20 mouse cellular contexts compared by ENCODE assay signal in genomic region chr4:120516907-120517306, GRCm38 (mm10). TPM values are rescaled to one million over a fixed set of nuclear protein-coding genes. Genes with fewer than 3 reads are reported as not detected.
DNase-seq lines count a peak whose midpoint lies in the region; ATAC-seq and TF ChIP-seq lines count a peak whose summit lies in the region.
"Had no signal": no experiment of that assay in that cellular context is flagged by ENCODE, and none has a peak within 500 bp of the region (broad histone marks: within the 10 kb centered on the region; RNA-seq: fewer than 3 reads in every experiment).

No protein-coding gene starts in this region.

- no peak for TF ChIP-seq POLR2A in ES-Bruce4 (IDR thresholded peaks at IDR 0.05; ENCODE audit: insufficient read depth, low read length)
- TF ChIP-seq POLR2A in small intestine, adult 2 months (IDR thresholded peaks at IDR 0.05; ENCODE audit: low read depth, low read length): no peak

- peaks cover 28% of the 10 kb centered on the region; the same call in 1 of the 2 replicates for H3K36me3 ChIP-seq in kidney, postnatal 0 days (ENCODE audit: insufficient read depth, low read length)
- H3K36me3 ChIP-seq in ES-Bruce4 (ENCODE audit: control insufficient read depth, insufficient read depth, low read length, poor library complexity, severe bottlenecking): no peaks in the 10 kb centered on the region; the same call in 1 of the 2 replicates
- peaks cover 59% of the 10 kb centered on the region for H3K36me3 ChIP-seq in embryonic facial prominence, embryonic 15.5 days
- H3K36me3 ChIP-seq in small intestine, adult 2 months (ENCODE audit: control insufficient read depth, insufficient read depth, low read length): peaks cover 4% of the 10 kb centered on the region; the same call in 1 of the 2 replicates

- no peak overlapping the region for H3K4me2 ChIP-seq in kidney, postnatal 0 days (ENCODE audit: low read length)
- H3K4me2 ChIP-seq in embryonic facial prominence, embryonic 15.5 days (replicated peaks): no peak overlapping the region
- H3K4me2 ChIP-seq: forebrain, embryonic 13.5 days; limb, embryonic 12.5 days; liver, embryonic 12.5 days had no signal

- no peak for TF ChIP-seq EP300 in ES-Bruce4 (IDR thresholded peaks at IDR 0.05; ENCODE audit: insufficient read depth, low read depth, low read length)

- no peak overlapping the region for H3K4me3 ChIP-seq in kidney, postnatal 0 days (replicated peaks; ENCODE audit: low read depth, low read length)
- H3K4me3 ChIP-seq in ES-Bruce4 (ENCODE audit: low read depth, low read length): no peak overlapping the region
- H3K4me3 ChIP-seq in embryonic facial prominence, embryonic 15.5 days (replicated peaks): no peak overlapping the region
- peak overlapping the region; percentile 55 for H3K4me3 ChIP-seq in small intestine, adult 2 months (ENCODE audit: low read depth, low read length)
- H3K4me3 ChIP-seq: erythroblast, embryonic 14.5 days; forebrain, embryonic 13.5 days; heart, embryonic 10.5 days; limb, embryonic 12.5 days; liver, embryonic 12.5 days had no signal

- H3K9me3 ChIP-seq in kidney, postnatal 0 days (replicated peaks; ENCODE audit: low read length): no peaks in the 10 kb centered on the region
- no peaks in the 10 kb centered on the region for H3K9me3 ChIP-seq in ES-Bruce4 (replicated peaks; ENCODE audit: control insufficient read depth, insufficient read depth, low read length, poor library complexity, severe bottlenecking)
- no peaks in the 10 kb centered on the region for H3K9me3 ChIP-seq in embryonic facial prominence, embryonic 15.5 days (replicated peaks)
- H3K9me3 ChIP-seq: forebrain, embryonic 13.5 days; heart, embryonic 10.5 days; limb, embryonic 12.5 days; liver, embryonic 12.5 days had no signal

- no peak for DNase-seq in kidney, postnatal 0 days (ENCODE audit: low spot score)
- no peak for DNase-seq in kidney, postnatal 25 days
- DNase-seq in cerebellum, adult 18-20 months: no peak
- DNase-seq in cerebellum, adult 9-10 months: no peak
- DNase-seq: adrenal gland, postnatal 10 days; cerebellum, postnatal 25 days; embryo, embryonic 11 days; gastrocnemius, postnatal 36 days; retina, postnatal 1 day; thymus, postnatal 25 days had no signal

- H3K9ac ChIP-seq in kidney, postnatal 0 days (ENCODE audit: low read depth, low read length): no peak overlapping the region
- no peak overlapping the region for H3K9ac ChIP-seq in ES-Bruce4 (ENCODE audit: low read depth, poor library complexity, severe bottlenecking)
- no peak overlapping the region for H3K9ac ChIP-seq in embryonic facial prominence, embryonic 15.5 days
- H3K9ac ChIP-seq: forebrain, embryonic 13.5 days; limb, embryonic 12.5 days; liver, embryonic 12.5 days had no signal

- 80% methylated on average over 7 of the region's 7 CpGs for WGBS in kidney, postnatal 0 days
- WGBS in embryonic facial prominence, embryonic 15.5 days: 87% methylated on average over 7 of the region's 7 CpGs
- 23% methylated on average over 7 of the region's 7 CpGs for WGBS in small intestine, adult 2 months

- ATAC-seq in kidney, postnatal 0 days (replicated peaks; ENCODE audit: low FRiP score, low read depth): no peak
- ATAC-seq in embryonic facial prominence, embryonic 15.5 days (ENCODE audit: insufficient number of reproducible peaks, low FRiP score, low TSS enrichment, low read depth): no peak
- ATAC-seq: activated CD4-positive, CD25-positive, alpha-beta regulatory T cell, adult 4 months; forebrain, embryonic 13.5 days; liver, embryonic 12.5 days had no signal

- H3K27me3 ChIP-seq in kidney, postnatal 0 days (ENCODE audit: insufficient read depth, low read length): no peaks in the 10 kb centered on the region
- no peaks in the 10 kb centered on the region for H3K27me3 ChIP-seq in ES-Bruce4 (ENCODE audit: control insufficient read depth, insufficient read depth, low read length, poor library complexity, severe bottlenecking)
- H3K27me3 ChIP-seq in embryonic facial prominence, embryonic 15.5 days: no peaks in the 10 kb centered on the region
- no peaks in the 10 kb centered on the region for H3K27me3 ChIP-seq in small intestine, adult 2 months (ENCODE audit: control insufficient read depth, insufficient read depth, low read length)
- H3K27me3 ChIP-seq: forebrain, embryonic 13.5 days; limb, embryonic 12.5 days; liver, embryonic 12.5 days had no signal

- H3K27ac ChIP-seq in kidney, postnatal 0 days: 0 out of 2 replicates have a peak overlapping the region, but pooled peaks have one; percentile 26
- H3K27ac ChIP-seq in ES-Bruce4 (ENCODE audit: insufficient read depth, low read length): peak overlapping the region; percentile 75
- H3K27ac ChIP-seq in embryonic facial prominence, embryonic 15.5 days (replicated peaks): 0 out of 2 replicates have a peak overlapping the region, but pooled peaks have one; percentile 44
- H3K27ac ChIP-seq in small intestine, adult 2 months (ENCODE audit: insufficient read depth, low read depth, low read length): peak overlapping the region; percentile 95
- H3K27ac ChIP-seq: forebrain, embryonic 13.5 days; heart, embryonic 10.5 days; limb, embryonic 12.5 days; liver, embryonic 12.5 days had no signal

- TF ChIP-seq CTCF in kidney, postnatal 0 days (IDR thresholded peaks at IDR 0.05; ENCODE audit: low read depth): no peak
- TF ChIP-seq CTCF in ES-Bruce4 (IDR thresholded peaks at IDR 0.05; ENCODE audit: low read depth, low read length): no peak
- no peak for TF ChIP-seq CTCF in small intestine, adult 2 months (IDR thresholded peaks at IDR 0.05; ENCODE audit: extremely low read depth, insufficient read length, insufficient replicate concordance, low read depth, low read length)

- H3K4me1 ChIP-seq in kidney, postnatal 0 days (replicated peaks; ENCODE audit: insufficient read depth, low read length): no peaks in the 10 kb centered on the region
- H3K4me1 ChIP-seq in ES-Bruce4 (ENCODE audit: control insufficient read depth, insufficient read depth, low read length): peaks cover 3% of the 10 kb centered on the region
- no peaks in the 10 kb centered on the region for H3K4me1 ChIP-seq in embryonic facial prominence, embryonic 15.5 days
- peaks cover 11% of the 10 kb centered on the region; the same call in 1 of the 2 replicates for H3K4me1 ChIP-seq in small intestine, adult 2 months (ENCODE audit: control insufficient read depth, insufficient read depth, insufficient read length, low read length)
- H3K4me1 ChIP-seq: forebrain, embryonic 13.5 days; heart, embryonic 10.5 days; limb, embryonic 12.5 days; liver, embryonic 12.5 days had no signal

RNA-seq across cellular contexts. Expression of gene Slfnl1, which starts 15.1 kb away (rescaled TPM):
- not detected in 2 replicates for polyA plus RNA-seq in kidney, postnatal 0 days (2015; fragmentation: Nextera tagmentation; extraction: Ambion mirVana)
- polyA plus RNA-seq in ES-Bruce4 (2011; ENCODE audit: insufficient read depth, insufficient read length, low read depth, missing spikeins): not detected in 2 replicates
- 0.12 TPM in 1 of 2 replicates, not detected in the other for polyA plus RNA-seq in embryonic facial prominence, embryonic 15.5 days (2015; fragmentation: Nextera tagmentation; extraction: Ambion mirVana)
- not detected in 2 replicates for polyA plus RNA-seq in small intestine, adult 2 months (2012; rRNA removed)
- polyA plus RNA-seq: activated CD4-positive, CD25-positive, alpha-beta regulatory T cell, adult 4 months; erythroblast, embryonic 14.5 days; forebrain, embryonic 13.5 days; limb, embryonic 12.5 days; liver, embryonic 12.5 days; midbrain, postnatal 0 days had no signal

RNA-seq across cellular contexts. Expression of gene Ctps, which starts 53.2 kb away (rescaled TPM):
- 42.4 and 48.5 TPM in 2 replicates for polyA plus RNA-seq in kidney, postnatal 0 days (2015; fragmentation: Nextera tagmentation; extraction: Ambion mirVana)
- polyA plus RNA-seq in ES-Bruce4 (2011; ENCODE audit: insufficient read depth, insufficient read length, low read depth, missing spikeins): 130 TPM in 2 replicates
- polyA plus RNA-seq in embryonic facial prominence, embryonic 15.5 days (2015; fragmentation: Nextera tagmentation; extraction: Ambion mirVana): 67.0 and 68.6 TPM in 2 replicates
- 1.5 and 1.9 TPM in 2 replicates for polyA plus RNA-seq in small intestine, adult 2 months (2012; rRNA removed)

Comparison
In these comparisons a context has a peak if more than half of its experiments do, and no peak if none do; other contexts are left out.
1. H3K27ac ChIP-seq: peak in every context shown above with its lines; median percentile 95 in small intestine, adult 2 months; 75 in ES-Bruce4; 44 in embryonic facial prominence, embryonic 15.5 days; 26 in kidney, postnatal 0 days.
2. RNA of gene Ctps, which starts 53.2 kb away (polyA plus RNA-seq): 130 TPM in ES-Bruce4, 67.0 to 68.6 TPM in embryonic facial prominence, embryonic 15.5 days and 42.4 to 48.5 TPM in kidney, postnatal 0 days; 1.5 to 1.9 TPM in small intestine, adult 2 months; every median in the first group is over 10 times any median in the second.